Mouse (Mus musculus) ES-Bruce4 (cell line): ENCODE results near the gene Gap43.

ENCODE experiments used
- CTCF ChIP-seq: IDR thresholded peaks from one replicate; pipeline ENCODE4 v1.8.1; 2011; ENCODE audit warnings: low read depth, low read length
- EP300 ChIP-seq: IDR thresholded peaks from 2 replicates; pipeline ENCODE4 v1.6.1; 2011; ENCODE audit warnings: low read depth, low read length; ENCODE audit not compliant: insufficient read depth
- POLR2A ChIP-seq: IDR thresholded peaks from one replicate; pipeline ENCODE4 v1.8.1; 2011; ENCODE audit warnings: low read length; ENCODE audit not compliant: insufficient read depth

DNA sequence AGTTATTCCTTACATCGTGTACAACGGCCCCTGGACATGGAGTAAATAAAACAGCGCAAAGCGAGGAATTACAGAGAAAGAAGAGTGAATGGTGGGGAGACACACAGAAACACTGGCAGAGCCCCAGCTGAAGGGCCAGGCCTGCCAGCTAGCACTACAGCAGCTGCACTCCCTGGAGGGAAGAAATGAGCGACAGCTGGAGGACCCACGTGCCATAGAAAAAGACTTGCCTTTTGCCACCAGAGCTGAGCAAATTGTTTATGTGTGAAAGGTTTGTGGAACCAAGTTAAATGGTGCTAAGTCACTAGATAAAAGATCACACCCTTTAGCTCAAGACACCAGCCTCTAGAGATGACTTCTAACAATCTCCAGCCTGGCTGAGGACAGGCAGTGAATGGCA, 37.0 kb downstream of the Gap43 start:
- TF ChIP-seq CTCF (no peak), EP300 (no peak), POLR2A (no peak)
